Mouse (Mus musculus) kidney, adult 11 months (tissue): ENCODE data around the gene Trpc7.

Experiments used
- DNase-seq: peaks from one replicate; pipeline ENCODE4 v3.0.0; 2022

Trpc7 gene

GRCm38 (mm10) chr13:56782621-56783020 lies 113.2 kb downstream of the Trpc7 start:
- DNase-seq = no peak

- DNase-seq = no peak
Measured at GRCm38 (mm10) chr13:56781697-56782096, 114.1 kb downstream of the Trpc7 start.

GRCm38 (mm10) chr13:56780746-56781469 lies 114.9 kb downstream of the Trpc7 start:
- DNase-seq = no peak

GRCm38 (mm10) chr13:56774304-56774703 lies 121.5 kb downstream of the Trpc7 start:
- DNase-seq = no peak

- no peak for DNase-seq
Measured at GRCm38 (mm10) chr13:56773262-56773870, 122.4 kb downstream of the Trpc7 start.

GRCm38 (mm10) chr13:56772592-56772991 lies 123.2 kb downstream of the Trpc7 start:
- DNase-seq = no peak

- DNase-seq = no peak
Measured at GRCm38 (mm10) chr13:56770786-56771185, 125.0 kb downstream of the Trpc7 start.

- no peak for DNase-seq
Measured at GRCm38 (mm10) chr13:56770136-56770578, 125.6 kb downstream of the Trpc7 start.

- no peak for DNase-seq
Measured at GRCm38 (mm10) chr13:56769431-56769830, 126.4 kb downstream of the Trpc7 start.

GRCm38 (mm10) chr13:56766211-56766610 lies 129.6 kb downstream of the Trpc7 start:
- no peak for DNase-seq

- no peak for DNase-seq
Measured at GRCm38 (mm10) chr13:56765284-56766032, 130.3 kb downstream of the Trpc7 start.

GRCm38 (mm10) chr13:56762446-56763229 lies 133.2 kb downstream of the Trpc7 start:
- no peak for DNase-seq

GRCm38 (mm10) chr13:56758492-56758891 lies 137.3 kb downstream of the Trpc7 start:
- DNase-seq = peak; percentile 55

- DNase-seq = no peak
Measured at GRCm38 (mm10) chr13:56757201-56757600, 138.6 kb downstream of the Trpc7 start.

GRCm38 (mm10) chr13:56755871-56756270 lies 139.9 kb downstream of the Trpc7 start:
- peak; percentile 58 for DNase-seq

- no peak for DNase-seq
Measured at GRCm38 (mm10) chr13:56753192-56753951, 142.4 kb downstream of the Trpc7 start, which contains the start of gene Gm45623. Gene Gm45623, minus strand, starts transcription at chr13:56753827.

- DNase-seq = no peak
Measured at GRCm38 (mm10) chr13:56752474-56753191, 143.2 kb downstream of the Trpc7 start.

GRCm38 (mm10) chr13:56751774-56752173 lies 144.0 kb downstream of the Trpc7 start:
- no peak for DNase-seq

GRCm38 (mm10) chr13:56749377-56749776 lies 146.4 kb downstream of the Trpc7 start:
- DNase-seq = no peak

- DNase-seq = peak; percentile 66
Measured at GRCm38 (mm10) chr13:56747554-56747953, 148.2 kb downstream of the Trpc7 start.
